Mouse (Mus musculus) lung, adult 2 months (tissue): ENCODE measurements around the gene Sin3a.

Experiments used
- CTCF ChIP-seq: fragments of 200-500 bp; IDR thresholded peaks from 2 replicates; pipeline ENCODE4 v1.5.1; 2011; ENCODE audit warnings: mild to moderate bottlenecking, low read length, control low read depth; ENCODE audit not compliant: insufficient read depth
- POLR2A ChIP-seq: fragments of 200-500 bp; IDR thresholded peaks from 2 replicates; pipeline ENCODE4 v1.6.1; 2011; ENCODE audit warnings: low read depth, mild to moderate bottlenecking, control low read depth, low read length, borderline replicate concordance; ENCODE audit errors: extremely low read depth

GRCm38 (mm10) chr9:57162496-57162895 lies 90.7 kb downstream of the Sin3a start:
- TF ChIP-seq CTCF (peak; percentile 40; the same call in 1 of the 2 replicates), POLR2A (no peak)
